Mouse (Mus musculus): Measurements from ENCODE around the gene Ier5l.

The Ier5l gene

DNA sequence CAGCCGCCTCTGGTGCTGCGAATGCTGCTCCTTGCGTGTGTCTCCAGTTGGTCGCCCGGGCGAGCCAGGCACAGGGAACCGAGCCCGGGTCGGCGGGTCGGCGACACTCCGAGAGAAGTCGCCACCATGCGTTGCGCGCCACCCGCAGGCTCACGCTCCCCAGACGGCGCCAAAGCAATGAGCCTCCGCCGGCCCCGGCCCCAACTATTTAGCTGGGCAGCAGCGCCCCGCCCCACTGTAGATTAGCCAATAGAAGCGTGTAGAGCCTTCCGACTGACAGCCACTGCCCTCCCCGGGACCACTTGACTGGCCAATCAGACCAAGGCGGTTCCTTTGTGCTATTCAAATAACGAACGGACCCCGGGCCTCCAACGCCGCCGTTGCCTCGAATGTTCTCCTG lies at the start of gene Ier5l:
Gene Ier5l, minus strand, starts transcription at position 181 of the 400 bp plus-strand sequence.
- DNase-seq: peak; percentile 98

DNA sequence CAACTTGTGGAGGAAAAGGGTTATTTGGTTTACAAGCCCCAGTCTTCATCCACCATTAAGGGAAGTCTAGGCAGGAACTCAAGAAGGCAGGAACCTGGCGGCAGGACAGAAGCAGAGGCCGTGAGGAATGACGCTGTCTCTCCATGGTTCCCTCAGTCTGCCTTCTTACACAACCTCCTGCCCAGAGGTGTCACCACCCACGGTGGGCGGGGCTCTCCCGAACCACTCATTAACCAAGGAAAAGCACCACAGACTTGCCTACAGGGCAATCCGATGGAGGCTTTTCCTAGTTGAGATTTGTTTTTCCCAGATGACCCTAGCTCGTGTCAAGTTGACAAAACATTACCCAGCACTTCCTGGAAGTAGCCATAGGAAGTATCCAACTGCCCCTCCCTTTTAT lies 49.7 kb upstream of the Ier5l start:
- DNase-seq: no peak

DNA sequence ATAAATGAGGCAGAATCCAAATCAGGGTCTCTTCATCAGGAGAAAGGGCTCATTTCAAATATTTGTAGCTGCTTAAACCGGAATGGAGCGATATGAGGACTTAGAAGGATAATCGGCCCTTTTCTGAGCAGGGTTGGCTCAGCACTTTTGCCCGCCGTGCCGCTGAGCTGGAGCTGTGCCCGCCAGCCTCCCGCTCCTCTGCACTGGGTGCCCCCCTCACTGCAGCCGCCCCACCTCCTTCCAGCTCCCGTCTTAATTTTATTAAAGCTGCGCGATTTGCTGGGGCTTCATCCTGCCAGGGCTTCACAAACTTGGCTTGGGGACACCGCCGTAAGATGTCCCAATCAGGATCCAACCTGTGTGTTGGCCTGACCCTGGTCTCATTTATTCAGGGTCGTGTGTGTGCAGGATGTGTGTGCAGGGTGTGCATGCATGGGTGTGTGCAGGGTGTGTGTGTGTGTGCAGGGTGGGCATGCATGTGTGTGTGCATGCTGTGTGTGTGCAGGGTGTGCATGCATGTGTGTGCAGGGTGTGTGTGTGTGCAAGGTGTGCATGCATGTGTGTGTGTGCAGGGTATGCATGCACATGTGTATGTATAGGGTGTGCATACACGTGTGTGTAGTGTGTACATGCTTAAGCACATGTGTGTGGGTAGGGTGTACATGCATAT lies 36.8 kb upstream of the Ier5l start:
- DNase-seq: peak; percentile 16

DNA sequence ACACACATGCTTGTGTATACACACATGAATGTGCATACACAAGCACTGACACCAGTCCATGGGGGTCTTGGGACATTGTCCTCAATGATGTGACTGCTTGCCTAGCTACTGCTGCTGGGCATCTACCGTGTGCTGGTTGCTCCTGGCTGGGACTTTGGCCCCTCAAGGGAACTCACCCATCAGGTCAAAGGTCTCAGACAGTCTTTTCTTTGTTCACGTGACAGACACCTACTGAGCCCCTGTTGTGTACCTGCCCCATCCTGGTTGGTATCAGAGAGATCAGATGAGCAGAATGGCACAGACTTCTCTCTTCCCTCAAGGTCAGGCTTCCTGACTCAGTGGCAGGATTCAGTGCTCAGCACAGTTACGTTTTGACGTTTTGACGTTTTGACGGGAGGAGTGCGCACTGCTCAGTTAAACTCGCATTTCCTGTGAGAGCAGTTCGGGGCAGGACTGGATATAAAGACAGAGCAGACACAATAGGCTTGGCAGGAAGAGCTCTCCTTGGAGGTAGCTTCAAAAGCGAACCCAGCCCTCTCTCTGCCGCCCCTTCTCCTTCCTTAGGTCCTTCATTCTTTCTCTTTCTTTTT lies 33.2 kb upstream of the Ier5l start:
- no peak for DNase-seq

DNA sequence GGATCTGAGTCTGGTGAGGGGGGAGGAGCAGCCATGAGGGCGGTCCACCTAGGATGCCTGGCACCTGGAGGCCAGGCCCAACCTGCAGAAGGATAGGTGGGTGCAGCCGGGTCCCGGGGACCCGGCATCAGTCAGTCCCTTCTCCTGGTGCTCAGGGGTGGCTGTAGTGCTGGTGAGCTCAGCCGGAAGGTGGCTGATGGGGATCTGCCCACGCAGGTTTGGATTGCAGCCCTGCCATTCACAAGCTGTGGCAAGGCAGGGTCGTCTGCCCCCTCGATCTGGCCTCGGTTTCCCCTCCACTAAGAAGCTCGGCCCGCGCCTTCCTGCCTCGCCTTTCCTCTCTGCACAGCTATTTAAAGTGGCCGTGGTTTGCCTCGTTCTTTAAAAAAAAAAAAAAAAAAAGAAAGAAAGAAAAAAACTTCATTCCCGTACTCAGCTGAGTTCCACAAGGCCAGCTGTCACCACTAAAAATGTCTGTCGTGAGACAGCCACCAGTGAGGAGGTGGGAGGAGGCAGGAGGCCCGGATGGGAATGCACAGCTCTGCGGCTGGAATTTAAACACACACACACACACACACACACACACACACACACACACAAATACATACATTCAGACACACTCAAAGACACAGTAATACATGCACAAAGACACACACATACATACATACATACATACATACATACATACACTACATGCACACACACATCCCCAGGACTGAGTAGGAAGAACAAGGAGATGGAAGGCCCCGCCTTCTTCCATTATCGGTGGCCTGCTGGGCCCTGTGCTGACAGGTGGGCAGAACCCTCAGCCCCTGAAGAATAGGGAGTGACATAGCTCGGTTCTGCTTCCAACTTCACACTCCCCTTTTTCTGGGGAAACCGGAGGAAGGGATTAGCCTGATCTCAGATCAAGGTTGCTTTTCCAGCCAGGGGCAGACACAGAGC lies 29.9 kb upstream of the Ier5l start:
- DNase-seq: peak; percentile 20

DNA sequence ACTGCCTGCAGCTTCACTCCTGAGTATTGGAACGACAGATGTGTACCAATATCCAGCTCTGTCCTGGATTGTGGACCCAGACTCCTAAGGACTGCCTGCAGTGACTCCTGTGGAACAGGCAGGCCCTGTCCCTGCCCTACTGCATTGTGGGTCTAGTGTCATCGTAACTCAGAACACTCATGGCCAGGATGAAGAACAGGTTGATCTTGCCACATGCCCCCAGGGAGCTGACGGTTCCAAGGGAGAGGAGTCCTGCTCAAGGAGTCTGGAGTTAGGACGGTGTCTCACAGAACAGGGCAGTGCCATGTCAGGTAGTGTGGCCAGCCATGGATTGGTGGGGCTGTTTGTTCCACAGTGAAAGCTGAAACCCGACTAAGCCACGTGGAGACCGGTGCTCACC lies 27.7 kb upstream of the Ier5l start:
- no peak for DNase-seq

DNA sequence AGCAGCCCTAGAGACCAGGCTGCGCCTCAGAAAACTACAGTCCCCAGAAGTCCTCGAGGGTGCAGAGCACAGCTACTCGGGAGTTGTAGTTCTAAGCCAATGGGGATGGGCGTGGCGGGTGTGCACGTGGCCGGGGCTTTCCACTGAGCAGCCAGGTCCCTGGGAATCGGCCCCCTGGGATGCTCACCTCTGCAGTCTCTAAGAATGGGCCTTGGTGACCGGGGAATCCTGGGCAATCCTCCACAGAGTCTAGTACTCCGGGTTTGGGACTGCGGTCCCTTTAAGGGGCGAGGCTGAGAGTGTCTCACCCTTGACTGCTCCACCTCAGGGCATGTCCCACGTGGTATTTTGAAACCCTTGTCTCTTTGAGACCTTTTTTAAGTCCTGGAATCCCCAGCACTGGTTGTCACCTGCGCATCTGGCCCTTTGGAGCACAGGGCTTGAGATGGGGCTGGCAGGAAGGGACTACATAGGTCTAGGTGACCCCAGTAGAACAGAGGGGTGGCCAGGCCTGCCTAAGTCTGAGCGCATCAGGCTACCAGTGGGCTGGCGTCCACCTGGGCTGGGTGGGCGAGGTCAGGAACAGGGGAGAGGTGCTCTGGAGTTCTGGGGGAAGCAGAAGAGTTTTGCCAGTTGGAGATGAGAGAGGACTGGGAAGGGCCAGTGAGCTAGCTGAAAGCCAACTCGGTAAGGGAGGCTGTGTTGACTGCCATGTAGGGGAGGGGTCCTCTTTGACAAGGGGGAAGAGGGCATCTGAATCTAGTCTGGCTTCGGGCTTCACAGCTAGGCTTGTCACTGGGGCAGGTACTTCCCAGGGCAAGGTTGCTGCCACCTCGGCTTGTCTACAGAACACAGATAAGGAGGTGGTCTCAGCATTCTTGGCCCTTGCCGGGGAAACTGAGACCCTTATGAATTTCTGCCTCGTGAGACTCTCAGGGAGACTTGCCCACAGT lies 22.2 kb upstream of the Ier5l start:
- peak; percentile 83 for DNase-seq

DNA sequence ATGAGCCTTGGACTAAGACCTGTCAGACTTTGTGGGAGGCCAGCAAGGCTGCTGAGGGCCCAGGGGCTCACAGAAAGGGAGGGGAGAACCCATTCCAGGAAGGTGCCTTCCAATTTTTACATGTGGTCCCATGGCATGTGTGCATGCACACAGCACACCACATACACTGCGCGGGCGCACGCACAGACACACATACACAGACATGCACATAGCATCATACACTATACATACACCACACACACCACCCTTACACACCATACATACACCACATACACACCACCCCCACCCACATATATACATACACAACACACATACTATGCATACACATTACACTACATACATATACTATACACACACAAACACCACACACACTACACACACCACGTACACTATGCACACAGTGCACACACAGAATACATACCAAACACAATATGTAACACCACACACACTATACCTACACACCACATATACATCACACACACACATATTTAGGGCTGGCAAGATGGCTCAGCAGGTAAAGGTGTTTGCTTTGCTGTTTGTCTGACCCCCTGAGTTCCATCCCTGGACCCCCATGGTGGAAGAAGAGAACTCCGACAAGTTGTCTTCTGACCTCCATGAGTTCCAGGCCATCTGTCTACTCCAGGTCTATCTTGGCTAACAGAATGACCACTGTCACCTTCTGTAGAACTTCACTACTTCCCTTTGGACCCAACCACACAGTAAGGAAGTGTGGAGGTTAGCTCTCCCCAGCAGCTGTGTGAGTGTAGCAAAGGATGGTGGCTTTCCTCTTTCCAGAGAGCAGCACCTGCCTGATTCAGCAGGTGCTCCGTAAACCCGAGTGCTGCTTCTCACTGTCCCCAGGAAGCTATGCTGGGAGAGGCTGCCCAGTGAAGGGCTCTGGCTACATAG lies 21.2 kb upstream of the Ier5l start:
- no peak for DNase-seq

DNA sequence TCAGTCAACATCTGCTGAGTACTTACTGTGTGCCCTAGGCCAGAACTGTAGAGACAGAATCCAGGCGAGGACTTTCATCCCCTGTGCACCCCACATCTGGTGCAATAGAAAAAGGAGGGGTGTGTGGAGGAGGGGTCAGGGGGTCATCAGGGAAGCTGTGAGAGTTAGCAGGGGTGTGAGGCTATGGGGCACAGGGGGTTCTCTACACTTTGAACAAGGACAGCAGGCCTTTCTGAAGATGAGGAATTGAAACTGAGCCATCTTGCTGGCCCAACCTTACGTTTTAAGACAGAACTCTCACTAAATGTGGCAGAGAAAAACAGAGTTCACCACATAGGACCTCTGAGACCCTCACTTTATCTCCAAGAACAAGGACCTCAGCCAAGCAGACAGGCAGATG lies 16.4 kb upstream of the Ier5l start:
- DNase-seq: no peak

DNA sequence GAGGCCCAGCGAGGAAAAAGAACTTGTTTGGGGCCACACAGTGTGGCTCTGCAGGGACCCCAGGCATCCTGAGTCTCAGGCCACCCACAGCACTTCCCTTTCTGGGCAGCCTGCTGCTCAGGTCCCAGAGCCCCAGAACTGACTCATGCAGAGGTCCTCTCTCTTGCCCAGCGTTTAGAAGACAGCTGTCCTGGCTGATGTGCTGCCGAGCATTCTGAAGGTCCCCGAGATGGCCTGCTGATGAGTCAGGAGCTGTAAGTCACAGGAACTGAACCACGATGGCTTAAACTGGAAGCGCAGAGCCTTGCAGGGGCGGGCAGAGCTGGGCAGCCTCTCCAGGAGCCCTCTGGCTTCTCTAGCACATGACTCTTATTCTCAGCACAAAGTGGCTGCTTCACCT lies 13.6 kb upstream of the Ier5l start:
- no peak for DNase-seq

DNA sequence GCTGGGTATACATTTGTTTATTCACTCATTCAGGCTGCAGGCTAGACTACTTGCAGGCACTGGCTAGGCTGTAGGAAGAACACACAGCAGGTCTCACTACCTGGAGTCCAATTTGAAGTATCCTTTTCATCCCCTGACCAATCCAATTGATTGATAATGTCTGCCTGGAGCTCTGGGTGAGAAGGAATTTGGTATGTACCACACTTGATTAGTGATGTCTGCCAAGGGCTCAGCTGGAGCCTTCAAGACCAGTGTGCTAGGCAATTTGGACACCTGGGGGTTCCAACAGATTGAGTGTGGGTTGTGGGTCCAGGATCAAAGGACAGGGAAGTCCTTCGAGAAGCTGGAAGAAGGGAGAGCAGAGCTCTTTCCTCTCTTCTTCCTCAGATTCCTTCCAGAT lies 4.5 kb upstream of the Ier5l start:
- no peak for DNase-seq

DNA sequence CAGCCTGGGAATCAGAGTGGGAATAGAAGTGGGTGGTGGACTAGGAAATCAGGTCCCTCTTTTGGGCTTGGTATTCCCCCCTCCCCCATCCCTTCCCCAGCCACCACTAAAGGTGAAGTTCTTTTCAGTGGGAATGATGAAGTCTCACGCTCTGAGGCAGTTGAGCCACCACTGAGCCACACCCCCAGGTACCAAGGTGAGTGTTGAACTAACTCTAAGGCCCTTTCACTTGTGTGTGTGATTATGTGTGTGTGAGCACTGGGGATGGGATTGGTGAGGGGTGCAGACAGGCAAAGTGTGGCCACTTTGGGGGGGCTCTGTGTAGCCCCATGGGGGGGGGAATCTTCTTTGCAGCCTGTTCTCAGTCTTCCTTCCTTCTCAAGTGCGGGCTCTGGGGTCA lies 2.2 kb upstream of the Ier5l start:
- DNase-seq: no peak

DNA sequence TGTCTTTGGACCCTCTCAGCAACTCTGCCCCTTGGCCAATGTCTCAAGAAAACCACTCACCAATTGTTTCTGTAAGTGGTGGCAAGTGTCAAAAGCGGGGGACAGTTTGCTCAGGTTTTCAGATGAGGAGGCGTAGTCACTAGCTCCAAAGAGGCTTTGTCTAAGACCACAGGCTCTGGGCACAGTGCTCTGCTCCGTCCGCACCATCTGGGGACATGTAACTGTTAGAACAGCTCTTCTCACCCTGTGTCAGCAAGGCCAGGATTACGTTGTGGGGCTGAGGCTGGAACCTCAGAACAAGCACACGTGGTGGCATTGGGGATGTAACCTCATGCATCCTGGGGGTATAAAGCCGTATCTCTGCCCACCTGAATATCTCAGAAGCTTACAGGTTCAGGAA lies 1.4 kb upstream of the Ier5l start:
- no peak for DNase-seq

DNA sequence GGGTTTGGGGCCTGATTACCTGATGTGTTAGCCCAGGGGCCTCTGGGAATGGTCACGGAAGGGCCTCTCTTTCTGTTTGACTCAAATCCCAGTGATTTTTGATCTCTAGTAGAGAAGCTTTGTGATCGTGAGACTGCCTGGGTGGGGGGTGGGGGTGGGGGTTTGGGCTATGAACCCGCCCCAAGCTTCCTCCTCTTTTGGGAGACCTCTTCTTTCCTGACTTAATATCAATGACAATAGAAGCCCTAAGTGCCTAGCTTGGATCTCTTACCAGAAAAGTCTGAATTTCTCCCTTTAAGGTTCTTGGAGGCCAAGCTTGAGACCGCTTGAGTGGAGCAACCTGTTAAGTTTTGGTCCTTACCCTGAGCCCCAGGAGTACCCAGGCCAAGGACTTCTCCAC lies 757 bp upstream of the Ier5l start:
- DNase-seq: no peak

DNA sequence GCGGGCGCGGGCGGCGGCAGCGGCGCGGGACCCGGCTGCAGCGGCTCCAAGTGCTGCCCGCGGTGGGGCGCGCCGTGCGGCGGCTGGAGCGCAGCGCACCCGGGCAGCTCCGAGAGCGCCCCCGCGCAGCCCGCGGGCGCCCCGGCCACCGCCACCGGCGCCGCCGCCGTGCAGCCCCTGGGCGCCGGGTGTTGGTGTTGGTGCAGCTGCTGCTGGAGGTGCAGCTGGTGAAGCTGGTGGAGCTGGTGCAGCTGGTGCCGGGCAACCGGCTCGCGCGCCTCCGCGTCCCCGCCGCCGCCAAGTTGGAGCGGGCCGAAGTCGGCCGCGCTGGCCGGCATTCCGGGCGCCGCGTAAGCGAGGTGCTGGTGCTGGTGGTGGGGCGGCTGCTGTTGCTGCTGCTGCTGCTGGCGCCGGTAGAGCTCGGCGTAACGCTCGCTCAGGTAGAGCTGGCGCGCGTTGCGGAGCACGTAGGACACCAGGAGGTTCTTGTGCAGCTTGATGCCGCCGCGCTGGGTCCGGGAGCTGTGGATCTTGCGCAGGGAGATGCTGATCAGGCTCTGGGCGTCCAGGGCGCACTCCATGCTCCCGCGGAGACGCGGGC lies 488 bp downstream of the Ier5l start:
- peak; percentile 68 for DNase-seq

DNA sequence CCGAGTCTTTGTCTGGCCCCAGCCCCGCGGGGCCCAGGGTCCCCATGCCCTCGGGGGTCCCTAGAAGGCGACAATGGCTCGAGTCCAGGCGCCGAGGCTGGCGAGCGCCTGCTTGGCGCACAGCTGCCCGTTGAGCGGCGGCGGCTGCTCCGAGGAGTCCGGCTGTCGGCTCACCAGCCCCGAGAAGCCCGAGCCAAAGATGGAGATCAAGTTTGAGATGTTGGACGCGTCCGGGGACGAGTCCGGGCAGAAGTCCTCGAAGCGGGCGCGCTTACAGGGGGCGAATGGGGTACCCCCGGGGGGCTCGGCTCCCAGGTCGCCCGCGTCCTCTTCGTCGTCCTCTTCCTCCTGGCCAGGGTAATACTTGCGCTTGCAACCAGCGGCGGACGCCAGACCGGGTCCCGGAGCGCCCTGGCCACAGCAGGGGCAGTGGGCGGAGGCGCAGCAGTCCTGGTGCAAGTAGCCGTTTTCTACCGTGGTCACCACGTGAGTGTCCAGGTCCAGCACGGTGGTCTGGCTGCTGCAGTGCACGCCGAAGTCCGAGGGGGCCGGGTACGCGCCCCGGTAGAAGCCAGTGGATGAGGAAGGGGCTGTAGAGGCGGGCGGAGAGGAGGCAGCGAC lies 1.2 kb downstream of the Ier5l start:
- peak; percentile 56 for DNase-seq

DNA sequence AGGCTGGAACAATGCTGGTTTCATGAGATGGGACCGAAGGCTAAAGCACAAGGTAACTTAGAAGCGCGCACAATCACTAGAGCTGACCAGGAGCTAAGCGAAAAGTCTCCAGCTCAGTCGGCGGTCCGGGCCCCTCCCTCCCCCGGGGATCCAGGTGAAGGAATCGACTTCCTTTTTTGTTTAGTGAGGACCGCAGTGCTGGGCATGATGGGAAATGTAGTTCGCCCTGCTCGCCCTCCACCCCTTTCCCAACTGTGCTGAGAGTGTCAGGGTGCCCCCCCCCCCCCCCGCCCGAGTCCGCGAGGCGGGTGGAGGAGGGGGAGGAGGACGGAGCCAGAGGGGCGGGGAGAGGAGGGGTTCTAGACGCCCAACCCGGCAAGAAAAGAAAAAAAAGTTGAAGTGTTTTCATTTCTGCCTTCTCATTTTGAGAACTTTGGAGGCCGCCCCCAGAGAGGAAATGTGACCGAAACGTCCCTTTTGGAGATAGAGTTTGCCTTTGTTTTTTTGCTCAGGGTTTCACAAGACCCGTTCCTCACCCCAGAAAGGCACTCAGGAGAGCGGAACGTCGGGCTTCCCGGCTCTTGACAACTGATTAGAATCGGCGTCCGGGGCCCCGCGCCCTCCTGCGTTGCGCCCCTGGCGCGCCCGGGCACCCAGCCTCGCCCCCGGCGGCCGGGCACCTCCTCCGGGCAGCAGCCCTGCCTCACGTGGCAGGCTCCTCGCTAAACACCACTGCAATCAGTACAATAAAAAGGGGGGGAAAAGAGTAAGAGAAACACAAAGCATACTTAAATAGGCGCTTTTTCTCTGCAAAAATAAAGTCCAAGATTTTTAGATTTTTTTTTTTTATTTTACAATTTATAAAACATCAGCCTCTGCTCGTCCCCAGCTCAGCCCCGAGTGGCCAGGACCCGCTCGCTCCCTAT lies 2.0 kb downstream of the Ier5l start:
- DNase-seq: peak; percentile 90

DNA sequence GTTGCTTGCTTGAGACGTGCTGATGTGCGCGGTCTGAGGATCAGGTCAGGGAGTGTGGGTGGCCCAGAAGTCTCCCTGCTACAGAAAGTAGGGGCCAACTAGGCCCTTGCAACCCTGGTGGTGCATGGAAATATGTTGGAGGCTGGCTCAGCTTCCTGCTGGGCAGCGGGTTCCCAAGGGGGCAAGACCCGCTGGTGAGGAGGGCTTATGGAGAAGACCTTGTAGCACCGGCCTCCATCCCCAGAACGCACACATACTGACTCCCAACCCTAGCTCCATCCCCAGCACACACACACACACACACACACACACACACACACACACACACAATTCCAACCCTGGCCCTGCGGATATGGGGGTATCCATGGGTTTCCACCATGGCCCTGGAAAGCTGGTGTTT lies 3.0 kb downstream of the Ier5l start:
- peak; percentile 49 for DNase-seq

DNA sequence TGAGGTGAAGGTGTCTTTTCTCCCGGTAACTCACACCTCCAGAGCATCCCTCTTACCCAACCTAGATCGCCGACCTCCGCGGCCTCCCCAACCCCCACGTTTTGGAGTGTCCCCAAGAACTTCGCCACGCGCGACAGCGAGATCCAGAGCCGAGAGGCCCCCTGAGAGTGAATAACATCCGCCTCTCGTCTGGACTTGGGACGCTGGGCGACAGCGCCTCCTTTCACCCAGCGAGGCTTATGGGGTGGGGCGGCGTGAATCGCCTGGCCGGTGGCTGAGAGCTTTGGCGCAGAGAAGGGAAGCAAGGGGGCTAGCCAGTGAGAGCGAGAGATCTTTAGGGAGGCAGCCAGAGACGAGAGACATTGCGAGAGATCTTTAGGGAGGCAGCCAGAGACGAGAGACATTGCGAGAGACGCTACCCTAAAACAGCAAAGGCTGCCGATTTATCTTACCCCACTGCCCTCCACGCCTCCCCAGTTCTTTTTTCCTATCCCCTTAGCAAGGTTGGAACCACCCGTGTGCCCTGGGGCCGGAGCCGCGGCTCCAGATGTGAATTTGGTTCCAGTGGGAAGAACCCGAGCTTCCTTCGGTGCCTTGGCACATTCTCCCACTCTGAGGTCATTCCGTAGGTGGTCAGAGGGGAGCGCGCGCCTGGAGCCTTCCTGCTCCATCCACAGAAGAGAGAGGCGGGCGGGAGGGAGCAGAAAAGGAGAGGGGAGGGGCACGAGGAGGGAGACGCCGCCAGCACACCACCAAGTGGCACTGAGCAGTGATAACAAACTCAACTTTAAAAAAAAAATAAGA lies 3.7 kb downstream of the Ier5l start:
- DNase-seq: peak; percentile 84

All from retina, postnatal 1 day (tissue).